Mouse (Mus musculus) liver (tissue): Measurements from ENCODE around the gene Bbx.

Experiments used
- DNase-seq: peaks from one replicate; pipeline ENCODE4 v3.0.0-alpha.2; 2020; ENCODE audit warnings: mixed read lengths

Bbx gene

GRCm38 (mm10) chr16:50147900-50148299, 284.3 kb downstream of the Bbx start:
- DNase-seq: no peak
